Mouse (Mus musculus) heart, postnatal 4 days (tissue): ENCODE results near the gene Cacnb1. TPM values are rescaled to one million over a fixed set of nuclear protein-coding genes. Genes with fewer than 3 reads are reported as not detected.

Source experiments
- DNase-seq: peaks from one replicate; pipeline ENCODE4 v3.0.0; 2021
- total RNA-seq, 2 experiments: library from RNA; stranded (reverse); gene quantifications; 2 replicates each; pipeline ENCODE4 v1.2.3; 2021

Cacnb1 gene
- 1 to 10 TPM; 7.4 to 7.5 TPM for total RNA-seq

- DNase-seq: peak; percentile 77
Measured at GRCm38 (mm10) chr11:98022555-98023371, at the start of gene Cacnb1. TSS of gene Cacnb1 (minus strand) at chr11:98023034.

GRCm38 (mm10) chr11:98067255-98067654 lies 44.4 kb upstream of the Cacnb1 start:
- no peak for DNase-seq

- no peak for DNase-seq
Measured at GRCm38 (mm10) chr11:98066201-98066600, 43.4 kb upstream of the Cacnb1 start.

GRCm38 (mm10) chr11:98061904-98062562 lies 39.2 kb upstream of the Cacnb1 start:
- peak; percentile 83 for DNase-seq

- DNase-seq: no peak
Measured at GRCm38 (mm10) chr11:98061441-98061840, 38.6 kb upstream of the Cacnb1 start.

GRCm38 (mm10) chr11:98060104-98060692 lies 37.4 kb upstream of the Cacnb1 start:
- DNase-seq: no peak

- DNase-seq: no peak
Measured at GRCm38 (mm10) chr11:98059662-98060061, 36.8 kb upstream of the Cacnb1 start.

GRCm38 (mm10) chr11:98057998-98058397 lies 35.2 kb upstream of the Cacnb1 start:
- DNase-seq: no peak

- DNase-seq: no peak
Measured at GRCm38 (mm10) chr11:98057466-98057865, 34.6 kb upstream of the Cacnb1 start.

- DNase-seq: peak; percentile 80
Measured at GRCm38 (mm10) chr11:98052989-98053834, 30.4 kb upstream of the Cacnb1 start, which contains the start of gene Stac2. TSS of gene Stac2 (minus strand) at chr11:98053462.

- no peak for DNase-seq
Measured at GRCm38 (mm10) chr11:98052129-98052988, 29.5 kb upstream of the Cacnb1 start.

GRCm38 (mm10) chr11:98051611-98052128 lies 28.8 kb upstream of the Cacnb1 start:
- no peak for DNase-seq

GRCm38 (mm10) chr11:98050940-98051339 lies 28.1 kb upstream of the Cacnb1 start:
- no peak for DNase-seq

- DNase-seq: no peak
Measured at GRCm38 (mm10) chr11:98050520-98050815, 27.6 kb upstream of the Cacnb1 start.

- DNase-seq: no peak
Measured at GRCm38 (mm10) chr11:98049672-98050519, 27.1 kb upstream of the Cacnb1 start.

GRCm38 (mm10) chr11:98047745-98048144 lies 24.9 kb upstream of the Cacnb1 start:
- peak; percentile 46 for DNase-seq

GRCm38 (mm10) chr11:98046466-98046865 lies 23.6 kb upstream of the Cacnb1 start:
- no peak for DNase-seq

GRCm38 (mm10) chr11:98045596-98045995 lies 22.8 kb upstream of the Cacnb1 start:
- DNase-seq: no peak

- no peak for DNase-seq
Measured at GRCm38 (mm10) chr11:98044074-98044473, 21.2 kb upstream of the Cacnb1 start.

GRCm38 (mm10) chr11:98042741-98043140 lies 19.9 kb upstream of the Cacnb1 start:
- no peak for DNase-seq
